Mouse (Mus musculus) megakaryocyte, embryonic 14.5 days (primary cell): ENCODE measurements at regions not wholly inside any gene's neighbourhood (a gene's known extent, or its start where the extent isn't known, plus 50 kb on each side); places are given as distances from the start of the nearest gene placed in this dataset.

Experiments used
- FLI1 ChIP-seq: IDR thresholded peaks from 2 replicates; pipeline ENCODE4 v1.6.1; 2012; ENCODE audit warnings: low read length, inconsistent platforms, mixed read lengths
- GATA1 ChIP-seq: IDR thresholded peaks from 3 replicates; pipeline ENCODE4 v1.6.1; 2012; ENCODE audit warnings: mixed read lengths, low read length, inconsistent platforms, borderline replicate concordance

DNA sequence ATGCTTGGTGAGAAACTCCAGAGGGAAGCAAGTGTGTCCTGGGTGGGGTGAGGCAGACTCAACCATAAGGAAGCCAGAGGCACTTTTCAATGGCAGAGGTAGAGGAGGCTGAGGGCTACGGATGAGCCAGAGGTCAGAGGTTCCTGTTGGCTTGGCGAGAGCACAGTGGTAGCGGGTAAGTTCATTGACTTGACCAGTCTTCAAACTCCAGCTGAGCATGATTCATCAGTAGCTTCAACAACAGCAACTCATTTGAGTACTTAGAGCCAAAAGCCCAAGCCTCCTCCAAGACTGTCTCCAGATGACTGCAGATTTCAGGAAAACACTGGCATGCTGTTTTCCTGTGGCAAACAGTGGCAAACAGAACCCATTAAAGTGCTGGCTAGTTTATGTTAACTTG lies 65.8 kb upstream of the Tspan2 start:
- TF ChIP-seq GATA1: no peak
- no peak for TF ChIP-seq FLI1
